Mouse (Mus musculus) sigmoid colon, adult 10 weeks (tissue): ENCODE results near the gene Pign. TPM values are rescaled to one million over a fixed set of nuclear protein-coding genes. Genes with fewer than 3 reads are reported as not detected.

Experiments used
- polyA plus RNA-seq: library from polyadenylated mRNA; stranded (reverse); fragments of 350-450 nt; fragmentation: Illumina TruSeq; extraction: RNeasy Lipid Tissue Mini Kit (QIAGEN cat#74804); gene quantifications from one replicate; pipeline ENCODE4 v1.2.3, GENCODE M21; 2014; ENCODE audit warnings: low read depth, low replicate concordance

Gene Pign
- 48.2 TPM for polyA plus RNA-seq

DNA sequence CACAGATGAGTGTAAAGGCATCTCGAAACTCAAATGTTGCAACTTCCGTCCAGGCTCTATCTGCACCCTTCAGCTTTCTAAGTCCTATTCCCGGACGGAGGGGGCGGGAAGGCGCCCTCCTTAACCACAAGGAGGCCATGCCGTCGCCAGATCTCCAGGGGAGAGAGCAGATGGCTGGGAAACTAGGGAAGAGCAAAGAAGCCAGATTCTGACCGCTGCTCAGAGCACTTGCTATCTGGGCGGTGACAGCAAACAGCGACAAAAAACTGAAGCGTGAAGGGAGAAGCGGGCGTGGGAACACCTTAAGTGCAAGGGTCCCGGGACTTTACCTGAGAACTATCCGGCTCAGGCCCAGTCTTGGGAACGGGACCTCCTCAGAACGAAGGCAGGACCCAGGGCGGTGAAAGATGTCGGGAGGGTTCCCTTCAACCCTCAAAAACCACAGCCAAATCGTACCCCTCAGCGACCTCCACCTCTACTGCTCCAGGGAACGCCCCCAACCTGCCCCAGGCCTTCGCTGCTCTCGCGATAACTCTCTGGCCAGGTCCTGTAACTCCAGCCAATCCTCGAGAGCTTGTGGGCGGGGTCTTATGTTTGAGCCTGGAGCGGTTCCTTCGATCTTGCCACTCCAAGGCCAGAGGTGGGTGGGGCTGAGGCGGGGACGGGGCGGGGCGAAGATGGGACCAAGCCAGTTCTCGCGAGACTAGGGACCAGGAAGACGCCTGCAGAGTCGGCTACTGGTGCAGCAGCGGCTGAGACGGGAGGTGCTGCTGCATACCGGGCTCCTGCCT is at the start of gene Pign, which contains the start of gene Relch:
Gene Pign (minus strand): TSS at position 507 of the 791 bp plus-strand sequence.
Gene Relch (plus strand): TSS at position 691 of the 791 bp plus-strand sequence.

Other genes with a start within 250 kb of the Pign start
- 206 TPM for gene Relch, start 184 bp upstream of the Pign start, polyA plus RNA-seq
- 131 TPM for gene Tnfrsf11a, start 117.0 kb upstream of the Pign start, polyA plus RNA-seq